Mouse (Mus musculus) T-helper 1 cell (primary cell): ENCODE results near the gene Snai3.

Source experiments
- in situ Hi-C: fragments of 300-600 bp; cut with MboI, MseI; formaldehyde crosslinking; loops from one replicate; pipeline ENCODE4 v1.15.1; 2025; ENCODE audit warnings: high pct_unique_total_duplicates

Snai3 gene

DNA sequence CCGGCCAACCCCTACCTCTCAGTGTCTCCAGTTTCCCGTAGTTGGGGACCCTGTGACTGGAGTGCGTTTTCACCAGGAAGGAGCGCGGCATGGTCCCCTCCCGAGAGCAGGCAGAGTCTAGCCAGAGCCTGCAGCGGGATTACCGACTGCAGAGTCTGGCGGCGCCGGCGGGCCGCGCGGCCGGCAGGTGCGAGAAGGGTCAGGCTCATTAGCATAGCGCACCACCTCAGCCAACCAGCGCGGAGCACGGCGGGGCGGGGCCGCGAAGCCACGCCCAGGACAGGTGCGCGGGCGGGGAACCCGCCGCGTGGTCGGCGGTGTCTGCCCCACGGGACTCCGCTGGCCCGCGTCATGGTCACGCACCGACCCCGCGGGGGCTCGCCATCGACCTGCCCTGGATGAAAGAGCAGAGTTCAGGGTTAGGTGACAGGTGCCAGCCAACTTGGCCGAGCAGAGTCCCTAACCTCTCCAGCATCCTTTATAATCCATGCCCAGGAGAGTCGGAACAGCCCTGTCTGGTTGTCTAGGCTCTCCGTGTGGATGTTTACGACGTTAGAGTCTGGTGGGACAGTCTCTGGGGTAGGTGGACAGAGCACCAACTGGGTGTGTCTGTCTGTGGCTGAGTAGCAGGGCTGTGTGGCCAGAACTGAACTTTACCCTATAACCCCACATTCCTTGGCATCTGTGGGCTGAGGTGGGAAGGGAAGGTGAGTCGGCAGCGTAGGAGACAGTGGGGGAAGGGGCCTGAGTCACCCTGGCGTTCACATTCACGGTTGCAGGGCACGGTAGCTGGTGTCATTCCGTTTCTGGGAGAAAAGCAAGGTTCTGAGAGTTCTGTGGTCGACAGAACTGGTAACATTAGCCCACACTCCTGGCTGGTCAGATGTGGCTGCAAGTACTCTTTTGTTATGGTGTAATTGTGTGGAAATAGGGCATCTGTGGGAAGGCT lies at the start of gene Snai3:
Gene Snai3 (minus strand): TSS at position 210 of the 949 bp plus-strand sequence.
- in situ Hi-C loops = no loop called here

DNA sequence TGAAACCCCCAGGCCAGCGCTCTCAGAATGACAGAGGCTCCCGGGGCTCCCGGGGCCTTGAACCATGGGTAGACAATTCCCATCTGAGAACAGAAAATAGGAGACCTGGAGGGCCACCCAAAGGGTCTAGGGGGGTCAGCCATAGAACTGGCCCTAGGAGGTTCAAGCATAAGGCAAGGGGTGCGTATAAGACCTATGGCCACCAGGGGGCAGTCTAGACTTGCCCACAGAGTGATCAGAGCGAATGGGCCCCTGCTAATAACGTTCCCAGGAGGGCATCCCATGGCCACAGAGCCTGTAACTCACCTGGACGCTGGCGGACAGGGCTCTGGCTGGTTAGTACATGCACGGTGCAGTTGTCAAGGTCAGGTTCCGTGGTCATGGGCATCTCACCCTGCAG lies 40.3 kb upstream of the Snai3 start:
- in situ Hi-C loops = loop anchor here (5.0 kb wide), 2 partner anchors 66 to 331 kb away; partner anchors contain the start of gene Cdt1

DNA sequence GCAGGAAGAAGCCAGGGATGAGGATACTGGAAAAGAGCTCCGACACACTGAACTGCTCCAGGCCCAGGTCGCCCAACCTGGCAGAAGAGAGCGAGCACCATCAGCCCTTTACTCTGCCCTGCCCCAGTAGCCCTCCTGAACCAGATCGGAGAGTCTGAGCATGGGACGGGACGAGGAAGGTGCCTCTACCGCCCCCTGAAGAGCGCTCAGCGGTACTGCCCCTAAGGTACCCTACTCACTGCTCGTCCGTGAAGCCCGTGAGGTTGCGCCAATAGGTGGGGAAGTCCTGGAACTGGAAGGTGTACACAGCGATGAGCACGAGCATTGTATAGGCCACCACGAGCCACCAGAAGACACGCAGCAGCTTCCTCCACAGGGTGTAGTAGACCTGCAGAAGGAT lies 37.4 kb upstream of the Snai3 start:
- in situ Hi-C loops = no loop called here

DNA sequence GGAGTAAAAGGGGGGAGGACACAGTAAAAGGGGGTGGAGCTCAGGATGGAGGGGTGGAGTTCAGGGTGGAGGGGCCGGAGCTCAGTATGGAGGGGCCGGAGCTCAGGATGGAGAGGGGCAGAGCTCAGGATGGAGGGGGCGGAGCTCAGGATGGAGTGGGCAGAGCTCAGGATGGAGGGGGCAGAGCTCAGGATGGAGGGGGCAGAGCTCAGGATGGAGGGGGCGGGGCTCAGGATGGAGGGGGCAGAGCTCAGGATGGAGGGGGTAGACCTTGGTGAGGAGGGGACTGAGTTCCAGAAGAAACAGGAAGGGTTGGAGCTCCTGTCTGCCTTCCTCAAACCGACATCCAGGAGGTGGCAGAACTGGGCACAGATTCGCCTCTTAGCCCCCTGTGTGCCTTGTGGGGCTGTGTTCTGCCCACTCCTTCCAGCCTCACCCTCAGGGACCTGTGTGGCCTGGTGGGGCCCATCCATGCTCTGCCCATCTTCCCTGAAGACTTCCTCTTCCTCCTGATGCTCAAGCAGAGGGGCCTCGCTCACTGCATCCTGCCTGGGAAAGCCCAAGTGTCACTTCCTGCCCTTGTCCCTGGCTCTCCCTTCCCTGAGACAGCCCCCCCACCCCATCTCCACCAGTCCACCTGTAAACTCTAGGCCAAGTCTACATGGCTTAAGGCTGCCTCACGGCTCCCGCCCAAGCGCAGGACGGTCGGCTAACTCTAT lies 36.6 kb upstream of the Snai3 start:
- in situ Hi-C loops = no loop called here

DNA sequence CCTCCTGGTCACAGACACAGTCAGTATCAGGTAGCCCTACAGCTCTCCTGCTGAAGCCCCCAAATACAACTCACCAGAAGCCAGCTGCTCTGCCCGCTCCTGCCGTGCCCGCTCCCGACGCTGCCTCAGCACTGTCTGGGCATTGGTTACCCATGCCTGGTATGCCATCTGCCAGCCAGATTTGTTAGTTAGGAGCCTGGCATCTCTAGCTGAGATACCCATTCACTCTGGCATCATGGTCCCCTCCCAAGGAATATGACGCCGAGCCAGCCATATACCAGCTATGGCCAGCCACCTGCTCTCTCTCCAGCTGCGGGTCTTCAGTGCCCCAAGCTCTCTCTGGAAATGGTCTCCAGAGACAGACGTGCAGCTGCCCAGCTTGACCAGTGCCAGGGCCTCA lies 27.9 kb upstream of the Snai3 start:
- in situ Hi-C loops = no loop called here

DNA sequence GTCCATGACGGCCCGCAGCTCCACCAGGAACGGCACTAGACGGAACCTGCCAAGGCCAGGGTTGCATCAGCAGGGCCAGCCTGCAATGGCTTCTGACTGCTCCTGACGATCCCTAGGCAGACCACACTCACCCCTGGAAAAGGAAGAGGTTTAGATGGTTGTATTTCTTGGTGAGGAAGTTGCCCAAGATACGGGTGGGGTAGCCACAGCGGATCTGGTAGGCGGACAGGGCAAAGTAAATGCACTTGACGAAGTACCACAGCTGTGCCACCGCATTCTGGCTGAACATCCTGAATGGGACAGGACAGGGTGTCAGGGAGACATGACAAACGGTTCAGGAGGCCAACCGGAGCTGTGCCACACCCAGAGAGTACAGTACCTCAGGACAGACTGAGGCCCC lies 24.3 kb upstream of the Snai3 start:
- in situ Hi-C loops = no loop called here

DNA sequence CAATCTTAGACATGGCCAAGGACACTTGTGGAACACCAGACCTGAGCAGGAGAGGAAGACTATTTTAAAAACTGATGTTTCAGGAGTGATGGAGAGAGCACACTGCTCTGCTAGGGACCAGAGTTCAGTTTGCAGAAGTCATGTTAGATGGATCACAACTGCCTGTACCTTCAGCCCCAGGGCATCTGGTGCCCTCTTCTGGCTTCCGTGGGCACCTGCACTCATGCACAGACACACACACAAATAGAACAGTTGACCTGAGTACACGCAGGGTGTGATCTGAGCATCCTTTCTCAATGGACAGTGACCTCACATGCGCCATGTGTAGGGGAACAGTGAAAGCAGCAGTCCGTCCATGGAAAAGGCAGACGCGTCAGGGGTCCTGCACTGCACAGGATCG lies 23.3 kb upstream of the Snai3 start:
- in situ Hi-C loops = no loop called here

DNA sequence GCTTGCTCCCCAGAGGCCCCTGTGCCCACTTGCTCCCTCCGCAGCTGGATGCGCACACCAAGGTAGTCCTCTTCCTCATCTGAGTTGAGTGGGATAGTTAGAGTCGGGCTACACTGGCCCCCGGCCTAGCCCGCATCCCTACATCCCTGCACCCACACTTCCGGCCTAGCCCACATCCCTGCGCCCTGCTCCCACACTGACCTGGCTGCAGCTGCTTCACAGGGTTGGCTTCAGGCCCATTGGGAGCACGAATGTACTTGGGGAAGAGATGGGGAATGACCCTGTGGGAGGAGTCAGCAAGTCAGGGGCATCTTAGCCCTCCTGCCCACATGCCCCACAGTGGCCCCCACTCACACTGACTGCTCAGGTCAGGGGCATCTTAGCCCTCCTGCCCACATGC lies 21.9 kb upstream of the Snai3 start:
- in situ Hi-C loops = no loop called here

DNA sequence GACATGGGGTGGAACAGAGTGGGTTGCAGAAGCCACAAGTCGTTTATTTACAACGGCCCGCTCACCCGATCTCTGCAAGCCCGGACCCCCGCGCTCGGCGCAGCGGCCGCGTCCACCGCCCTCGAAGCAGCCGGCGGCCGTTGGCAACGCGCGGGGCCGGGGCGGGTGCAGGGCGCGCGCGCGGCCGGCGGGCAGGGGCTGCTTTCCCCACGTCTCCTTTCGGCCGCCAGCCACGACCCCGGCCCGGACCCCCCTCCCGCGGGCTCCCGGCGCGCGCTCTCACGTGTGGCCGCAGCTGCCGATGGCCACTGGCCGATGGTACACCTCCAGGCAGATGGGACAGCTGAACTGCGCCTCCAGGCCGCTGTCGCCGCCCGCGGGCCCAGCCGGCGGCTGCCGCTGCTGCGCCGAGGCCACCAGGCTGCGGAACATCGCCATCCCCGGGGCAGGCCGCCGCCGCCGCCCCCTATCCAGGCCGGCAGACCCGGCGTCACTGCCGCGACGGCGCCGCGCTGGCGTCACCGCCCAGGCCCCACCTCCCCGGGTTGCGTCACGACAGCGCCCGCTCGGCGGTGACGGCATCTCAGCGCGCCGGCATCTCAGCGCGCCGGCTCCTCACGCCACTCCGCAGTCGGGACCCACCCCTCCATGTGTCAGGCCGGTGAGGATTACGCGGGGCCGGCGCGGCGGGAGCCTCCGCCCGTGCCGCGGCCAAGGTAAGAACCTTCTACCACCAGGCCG lies 15.2 kb upstream of the Snai3 start, which contains the start of the genes Rnf166 and Ctu2:
Gene Rnf166 (minus strand): TSS at position 485 of the 741 bp plus-strand sequence.
Gene Ctu2 (plus strand): TSS at position 564 of the 741 bp plus-strand sequence.
- in situ Hi-C loops = no loop called here

DNA sequence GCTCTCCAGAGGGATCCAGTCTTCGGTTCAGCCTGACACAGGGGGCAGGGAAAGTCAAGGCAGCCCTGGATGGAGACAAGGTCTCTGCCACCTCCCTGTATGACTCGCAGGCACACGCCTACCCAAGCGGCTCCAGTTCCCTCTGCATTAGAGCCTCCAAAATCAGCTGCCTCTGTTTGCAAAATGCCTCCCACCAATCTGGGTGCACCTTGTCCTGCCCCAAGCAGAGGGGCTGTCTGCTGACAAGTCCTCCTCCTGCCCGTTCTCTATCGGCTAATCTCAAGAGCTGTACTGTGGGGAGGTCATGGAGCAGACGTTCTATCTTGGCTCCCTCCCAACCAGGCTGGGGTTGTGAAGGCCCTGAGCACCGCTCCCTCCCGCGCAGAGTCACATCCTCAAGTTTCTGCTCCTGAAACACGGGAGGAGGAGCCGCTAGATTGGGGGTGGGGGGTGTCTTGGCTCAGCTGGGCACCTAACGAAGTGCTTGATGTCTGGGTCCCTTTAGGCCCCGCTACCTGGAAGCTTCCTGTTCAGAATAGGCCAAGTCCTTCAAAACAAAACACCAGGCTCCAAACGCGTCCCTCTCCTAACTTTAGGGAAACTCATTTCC lies 14.5 kb upstream of the Snai3 start:
- in situ Hi-C loops = loop anchor here (5.0 kb wide), 1 partner anchor 43 kb away; the partner anchor contains the start of gene Cyba

DNA sequence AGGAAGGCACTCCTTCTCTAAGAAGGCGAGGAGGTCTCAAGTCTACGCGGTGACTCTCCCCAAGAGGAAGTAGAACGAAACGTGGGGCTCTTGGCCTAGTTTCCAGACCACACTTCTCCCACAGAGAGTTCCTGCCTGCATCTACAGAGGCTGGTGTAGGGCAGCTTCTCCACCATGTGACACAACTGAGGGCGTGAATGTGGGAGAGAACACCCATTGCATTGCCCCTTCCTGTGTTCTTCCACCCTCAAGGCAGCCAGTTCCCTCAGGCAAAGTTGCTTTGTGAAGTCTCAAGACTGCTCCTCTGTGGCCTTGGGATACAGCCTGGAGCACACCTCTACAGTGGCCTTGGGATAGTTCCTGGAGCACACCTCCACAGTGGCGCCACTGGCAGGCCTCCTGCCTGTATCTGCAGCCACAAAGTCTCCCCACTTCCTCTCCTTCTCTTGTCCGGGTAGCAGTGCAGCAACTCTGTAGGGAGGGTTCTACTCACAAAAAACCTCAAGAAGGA lies 13.4 kb upstream of the Snai3 start:
- in situ Hi-C loops = loop anchor here (5.0 kb wide), 1 partner anchor 42 kb away; the partner anchor contains the start of gene Cyba

DNA sequence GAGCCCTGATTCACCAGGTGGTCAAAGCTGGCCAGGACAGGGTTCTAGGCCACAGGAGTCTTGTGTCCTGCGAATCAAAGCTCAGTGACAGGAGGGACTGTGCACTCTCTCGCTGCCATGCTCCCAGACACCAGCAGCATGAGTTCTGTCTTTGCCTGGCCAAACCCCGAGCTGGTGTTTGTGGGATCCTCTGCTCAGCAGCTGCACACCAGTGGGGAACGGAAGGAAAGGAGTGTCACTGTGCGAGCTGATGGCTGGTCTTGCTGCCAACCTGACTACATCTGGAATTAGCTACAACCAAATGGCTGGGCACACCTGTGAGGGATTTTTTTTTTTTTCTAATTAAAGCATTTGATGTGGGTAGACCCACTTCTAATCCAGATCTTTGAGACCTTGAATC lies 10.2 kb upstream of the Snai3 start:
- in situ Hi-C loops = loop anchor here (5.0 kb wide), 1 partner anchor 38 kb away; the partner anchor contains the start of gene Cyba

DNA sequence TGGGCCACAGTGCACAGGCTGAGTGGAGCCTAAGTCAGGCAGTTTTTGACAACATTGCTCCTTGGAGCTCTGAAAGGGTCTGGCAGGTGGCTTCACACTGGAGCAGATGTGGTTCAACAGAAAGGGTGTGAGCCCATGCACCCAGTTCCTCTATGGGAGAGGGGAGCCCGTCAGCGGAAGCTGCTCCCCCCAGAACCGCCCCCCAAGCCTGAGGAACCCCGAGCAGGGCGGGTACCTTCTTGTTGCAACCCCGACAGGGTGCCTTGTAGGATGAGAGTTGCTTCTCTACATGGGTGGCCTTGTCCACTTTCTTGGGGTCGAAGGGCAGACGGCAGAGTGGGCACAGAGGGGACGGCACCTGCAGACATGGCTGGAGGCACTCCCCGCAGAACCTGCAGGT lies 9.4 kb upstream of the Snai3 start:
- in situ Hi-C loops = loop anchor here (5.0 kb wide), 1 partner anchor 38 kb away; the partner anchor contains the start of gene Cyba

DNA sequence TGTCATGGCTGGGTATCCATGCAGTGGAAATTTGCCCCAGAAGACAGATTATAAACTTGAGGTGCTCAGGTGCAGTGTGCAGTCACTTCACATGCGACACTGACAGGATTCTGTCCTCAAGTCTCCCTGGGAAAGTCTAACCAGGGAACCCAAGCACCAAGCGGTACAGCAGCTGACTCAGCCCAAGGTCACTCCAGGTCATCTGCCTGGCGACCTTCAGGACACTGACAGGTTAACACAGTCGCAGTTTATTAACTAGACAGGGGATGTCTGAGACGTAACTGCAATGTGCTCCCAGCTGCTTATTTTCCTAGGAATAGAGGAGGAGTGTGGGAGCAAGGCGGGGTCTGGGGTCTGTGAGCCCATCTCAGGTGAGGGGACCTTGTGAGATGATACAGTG lies 8.9 kb upstream of the Snai3 start:
- in situ Hi-C loops = no loop called here

DNA sequence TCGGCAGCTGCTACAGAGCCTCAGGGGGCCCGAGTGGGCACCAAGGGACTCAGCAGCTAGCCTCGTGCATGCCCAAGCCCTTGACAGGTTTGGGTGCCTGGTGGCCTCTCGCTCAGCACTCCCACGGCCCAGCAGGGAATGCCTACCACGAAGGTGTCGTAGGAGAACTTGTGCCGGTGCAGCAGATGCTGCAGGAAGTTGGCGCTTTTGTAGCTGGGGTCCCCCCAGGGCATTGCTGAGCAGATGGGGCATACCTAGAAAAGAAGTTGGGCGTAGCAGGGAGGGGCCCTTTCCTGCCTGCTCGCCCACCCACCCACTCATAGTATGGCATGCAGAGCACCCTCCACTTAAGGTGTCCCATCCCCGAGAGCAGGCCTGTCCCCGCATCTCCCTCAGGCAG lies 7.3 kb upstream of the Snai3 start:
- in situ Hi-C loops = no loop called here

DNA sequence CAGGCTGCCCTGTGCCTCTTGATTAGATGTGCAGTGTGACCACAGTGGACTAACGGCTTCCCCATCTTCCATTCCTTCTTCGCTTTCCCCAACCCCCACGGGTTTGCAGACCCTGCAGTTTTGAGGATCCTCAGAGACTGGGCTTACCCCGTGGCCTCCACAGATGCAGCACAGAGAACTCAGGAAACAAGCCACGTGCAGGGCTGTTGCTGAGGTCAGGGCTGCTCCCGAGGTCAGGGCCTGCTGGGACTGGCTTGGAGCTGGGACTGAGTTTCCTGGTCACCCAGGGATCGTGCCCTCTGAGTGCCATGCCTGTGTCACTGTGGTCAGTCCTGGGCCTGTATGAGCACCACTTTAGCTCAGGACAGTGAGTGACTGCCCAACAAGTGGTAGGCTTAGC lies 4.5 kb upstream of the Snai3 start:
- in situ Hi-C loops = no loop called here

DNA sequence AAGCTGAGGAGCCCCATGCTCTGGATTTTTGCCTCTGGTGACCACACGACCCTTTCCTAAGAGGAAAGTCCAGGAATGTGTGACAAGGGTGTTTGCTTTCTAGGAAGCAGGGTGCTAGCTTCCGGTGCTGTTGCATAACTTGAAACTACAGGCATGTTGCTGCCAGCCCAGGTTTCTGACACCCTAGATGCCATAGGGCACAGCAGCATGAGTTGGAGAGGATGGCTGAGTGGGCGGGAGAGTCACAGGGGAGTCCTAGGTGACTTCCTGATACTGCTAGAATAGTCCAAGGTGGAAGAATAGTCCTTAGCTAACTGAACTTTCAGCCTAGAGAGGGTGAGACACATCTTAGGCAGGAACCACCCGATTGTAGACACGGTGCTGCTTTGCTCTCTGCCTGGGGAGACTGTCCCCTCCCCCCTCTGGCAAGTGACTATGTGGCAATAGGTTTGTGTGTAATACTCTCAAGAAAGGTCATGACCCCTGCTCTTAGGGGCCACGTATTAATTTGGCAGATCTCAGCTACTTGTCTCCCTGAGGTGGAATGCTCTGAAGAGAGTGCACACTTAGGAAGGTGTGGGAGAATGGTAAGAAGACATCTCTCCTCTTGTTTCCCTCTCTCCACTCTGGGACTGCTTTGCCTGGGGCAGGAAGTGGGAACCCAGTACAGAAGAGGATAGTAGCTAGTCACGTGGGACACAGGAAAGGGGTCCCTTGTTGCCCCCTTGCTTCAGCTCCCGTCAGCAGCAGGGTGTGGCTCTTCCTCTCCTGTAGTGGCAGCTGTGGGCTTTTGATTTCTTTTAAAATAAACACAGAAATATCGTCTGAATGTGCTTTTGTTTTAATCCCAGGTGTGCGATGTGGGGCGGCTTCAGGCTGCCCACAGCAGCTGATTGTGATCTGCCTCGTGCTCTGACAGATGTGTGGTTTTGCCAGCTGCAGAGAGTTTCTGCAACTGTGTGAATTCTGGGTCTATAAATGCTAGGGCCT lies 3.4 kb upstream of the Snai3 start:
- in situ Hi-C loops = no loop called here

DNA sequence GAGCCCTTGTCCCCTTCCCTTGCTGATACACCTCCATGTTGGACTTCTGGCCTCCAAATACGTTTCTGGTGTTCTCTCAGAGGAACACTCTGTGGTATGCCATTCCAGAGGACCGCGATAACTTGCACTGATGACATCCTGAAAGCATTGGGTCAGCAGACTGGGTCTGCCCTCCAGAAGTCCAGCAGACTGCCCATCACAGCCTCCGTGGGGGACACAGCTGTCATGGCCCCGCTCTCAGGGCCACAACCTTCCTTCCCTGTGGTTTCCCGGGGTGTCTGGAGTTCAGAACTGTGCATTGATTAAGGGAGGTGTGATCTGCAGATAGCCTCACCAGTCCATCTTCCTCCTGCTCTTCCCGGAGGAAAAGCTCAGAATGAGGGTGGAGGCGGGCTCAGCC lies 2.0 kb upstream of the Snai3 start:
- in situ Hi-C loops = no loop called here

DNA sequence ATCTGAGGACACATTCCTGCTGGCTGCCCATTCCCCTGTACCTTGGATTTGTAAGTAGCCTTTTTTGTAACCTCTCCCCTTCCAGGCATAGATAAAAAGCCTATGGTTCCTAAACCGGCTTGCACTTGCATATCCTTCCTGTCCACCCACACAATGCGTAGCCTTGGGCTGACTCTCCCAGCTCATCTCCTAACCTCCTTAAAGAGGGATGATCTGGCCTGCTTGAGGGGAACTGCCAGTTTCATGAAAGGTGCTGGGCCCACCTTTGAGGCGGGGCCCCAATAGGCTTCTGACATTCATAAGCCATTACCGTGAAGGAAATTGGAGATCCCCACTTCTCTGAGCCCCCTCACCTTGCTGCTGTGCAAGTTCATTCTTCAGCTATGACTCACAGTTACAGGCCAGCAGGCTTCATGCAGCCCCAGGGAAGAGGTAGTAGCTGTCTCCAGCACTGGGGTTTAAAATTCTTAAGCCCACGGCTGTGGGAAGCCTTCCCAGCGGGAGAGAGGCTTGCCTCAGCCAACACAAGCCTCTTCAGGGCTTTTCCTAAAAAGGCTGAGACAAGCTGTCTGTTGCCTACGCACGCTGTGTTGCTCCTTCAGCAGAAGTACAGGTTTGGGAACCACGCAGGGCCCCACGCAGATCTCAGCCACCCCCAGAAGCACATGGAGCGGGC lies 1.1 kb upstream of the Snai3 start:
- in situ Hi-C loops = no loop called here
